Mouse (Mus musculus) embryonic facial prominence, embryonic 13.5 days (tissue): ENCODE data around the gene Acsbg1. TPM values are rescaled to one million over a fixed set of nuclear protein-coding genes. Genes with fewer than 3 reads are reported as not detected.
"Not testable (repeated sequence)": the region's sequence is repeated elsewhere in the genome, so short reads cannot be mapped to it uniquely, and the experiment has no call there.

ENCODE experiments used
- ATAC-seq: fragments of 200-750 bp; cut with Nextera tagmentation; 2 replicates; pipeline ENCODE4 v1.8.0; 2017; ENCODE audit warnings: low read depth; ENCODE audit not compliant: insufficient number of reproducible peaks, insufficient read depth, low FRiP score, low TSS enrichment
- H3K27ac ChIP-seq: fragments of 300-500 bp; sonication (generic); 2 replicates; pipeline ENCODE4 v1.5.1; 2015; ENCODE audit warnings: moderate library complexity, mild to moderate bottlenecking, inconsistent platforms
- H3K27me3 ChIP-seq: fragments of 300-500 bp; sonication (generic); 2 replicates; pipeline ENCODE4 v1.6.1; 2015; ENCODE audit warnings: mild to moderate bottlenecking, inconsistent platforms
- H3K36me3 ChIP-seq: fragments of 300-500 bp; sonication (generic); 2 replicates; pipeline ENCODE4 v1.6.1; 2015; ENCODE audit warnings: mild to moderate bottlenecking, inconsistent platforms
- H3K4me1 ChIP-seq: fragments of 300-500 bp; sonication (generic); 2 replicates; pipeline ENCODE4 v1.6.1; 2015; ENCODE audit warnings: inconsistent platforms
- H3K4me2 ChIP-seq: fragments of 300-500 bp; sonication (generic); 2 replicates; pipeline ENCODE4 v1.6.1; 2015; ENCODE audit warnings: moderate library complexity, mild to moderate bottlenecking, inconsistent platforms
- H3K4me3 ChIP-seq: fragments of 300-500 bp; sonication (generic); 2 replicates; pipeline ENCODE4 v1.5.1; 2015; ENCODE audit warnings: mild to moderate bottlenecking, inconsistent platforms
- H3K9ac ChIP-seq: fragments of 300-500 bp; sonication (generic); 2 replicates; pipeline ENCODE4 v1.6.1; 2015; ENCODE audit warnings: mild to moderate bottlenecking, inconsistent platforms
- H3K9me3 ChIP-seq: fragments of 300-500 bp; sonication (generic); 2 replicates; pipeline ENCODE4 v1.6.1; 2016; ENCODE audit warnings: inconsistent platforms
- WGBS: fragments of 180-500 bp; shearing (Covaris S2); methylation state at CpG from one replicate; pipeline ENCODE4 v1.1.7; 2015; ENCODE audit warnings: mixed read lengths; 5-methylcytosine and 5-hydroxymethylcytosine counted together
- polyA plus RNA-seq: library from polyadenylated mRNA; unstranded; fragments of >200 nt; fragmentation: Nextera tagmentation; extraction: Ambion mirVana; gene quantifications from 2 replicates; pipeline ENCODE4 v1.2.1, GENCODE M21; 2015

Gene Acsbg1
- polyA plus RNA-seq, 1 experiment from 2014 or later: 1.4 TPM

- H3K9me3 ChIP-seq, ATAC-seq, H3K4me1 ChIP-seq, H3K27ac ChIP-seq, H3K36me3 ChIP-seq: not testable (repeated sequence)
- H3K9ac ChIP-seq: peak overlapping the region; percentile 57
- peak overlapping the region; percentile 67 for H3K4me2 ChIP-seq
- peaks cover 12% of the 10 kb centered on the region for H3K27me3 ChIP-seq
- peak overlapping the region; percentile 39 for H3K4me3 ChIP-seq
- WGBS: 5% methylated on average over 31 of the region's 31 CpGs
These were observed 29.7 kb upstream of the Acsbg1 start for GRCm38 (mm10) chr9:54691241-54691805.

DNA sequence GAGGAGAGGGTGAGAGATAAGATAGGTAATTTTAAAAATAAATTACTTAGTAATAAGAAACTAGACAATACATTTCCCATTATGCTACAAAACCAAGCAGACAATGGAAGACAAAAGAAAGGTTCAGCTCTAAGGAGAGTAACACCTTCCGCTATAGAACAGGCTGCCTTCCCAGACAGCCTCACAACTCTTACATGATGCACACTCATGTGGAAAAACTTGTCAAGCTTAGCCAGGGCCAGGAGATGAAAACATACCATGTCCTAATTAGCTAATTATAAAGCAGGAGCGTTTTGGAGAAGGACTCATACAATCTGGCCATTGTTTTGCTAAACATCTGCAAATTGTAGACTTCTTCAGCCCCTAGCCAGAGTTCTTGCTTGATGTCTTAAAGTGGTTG, 29.0 kb upstream of the Acsbg1 start:
- H3K27me3 ChIP-seq: peaks cover 12% of the 10 kb centered on the region
- not testable (repeated sequence) for H3K4me1 ChIP-seq, H3K27ac ChIP-seq, H3K4me2 ChIP-seq, ATAC-seq, H3K9ac ChIP-seq, H3K36me3 ChIP-seq, H3K4me3 ChIP-seq, H3K9me3 ChIP-seq
- 51% methylated on average over 2 of the region's 2 CpGs for WGBS

- Histone ChIP-seq H3K4me1 (0 out of 2 replicates have a peak, but pooled peaks cover 2% of the 10 kb centered on the region), H3K27ac (no peak overlapping the region), H3K9ac (no peak overlapping the region), H3K27me3 (peaks cover 12% of the 10 kb centered on the region), H3K4me3 (no peak overlapping the region), H3K36me3 (no peaks in the 10 kb centered on the region), H3K9me3 (no peaks in the 10 kb centered on the region), H3K4me2 (no peak overlapping the region)
- 78% methylated on average over 8 of the region's 8 CpGs for WGBS
- no peak for ATAC-seq
These were observed 27.8 kb upstream of the Acsbg1 start for GRCm38 (mm10) chr9:54689446-54689845.

- H3K27ac ChIP-seq: no peak overlapping the region
- 67% methylated on average over 14 of the region's 14 CpGs for WGBS
- H3K9ac ChIP-seq: no peak overlapping the region
- no peaks in the 10 kb centered on the region for H3K9me3 ChIP-seq
- H3K36me3 ChIP-seq: no peaks in the 10 kb centered on the region
- H3K4me3 ChIP-seq: no peak overlapping the region
- no peak for ATAC-seq
- H3K27me3 ChIP-seq: peaks cover 9% of the 10 kb centered on the region
- H3K4me2 ChIP-seq: no peak overlapping the region
- 0 out of 2 replicates have a peak, but pooled peaks cover 2% of the 10 kb centered on the region for H3K4me1 ChIP-seq
These were observed 25.9 kb upstream of the Acsbg1 start for GRCm38 (mm10) chr9:54687246-54688236.

GRCm38 (mm10) chr9:54683814-54684605, 22.3 kb upstream of the Acsbg1 start:
- no peaks in the 10 kb centered on the region for H3K4me1 ChIP-seq
- no peaks in the 10 kb centered on the region for H3K27me3 ChIP-seq
- no peak overlapping the region for H3K27ac ChIP-seq
- no peak overlapping the region for H3K4me2 ChIP-seq
- H3K36me3 ChIP-seq: no peaks in the 10 kb centered on the region
- no peak overlapping the region for H3K4me3 ChIP-seq
- no peak for ATAC-seq
- WGBS: 67% methylated on average over 7 of the region's 7 CpGs
- no peaks in the 10 kb centered on the region for H3K9me3 ChIP-seq
- H3K9ac ChIP-seq: no peak overlapping the region

DNA sequence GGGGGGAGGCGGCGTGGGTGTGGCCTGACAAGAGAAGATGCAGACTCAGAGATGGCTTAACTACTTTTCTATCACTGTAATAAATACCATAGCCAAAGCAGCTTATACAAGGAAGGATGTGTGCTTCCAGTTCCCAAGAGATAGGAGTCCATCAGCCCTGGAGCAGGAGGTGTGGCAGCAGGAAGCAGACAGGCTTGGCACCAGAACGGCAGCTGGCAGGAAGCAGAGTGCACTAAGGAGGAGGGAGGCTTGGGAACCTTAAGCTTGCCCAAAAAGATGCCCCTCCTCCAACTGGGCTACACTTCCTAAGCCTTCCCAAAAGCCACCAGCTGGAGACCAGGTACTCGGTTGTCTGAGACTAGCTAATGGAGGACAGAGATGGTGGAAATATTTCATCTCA, 21.2 kb upstream of the Acsbg1 start:
- no peaks in the 10 kb centered on the region for H3K27me3 ChIP-seq
- H3K9me3 ChIP-seq: no peaks in the 10 kb centered on the region
- no peaks in the 10 kb centered on the region for H3K36me3 ChIP-seq
- H3K4me1 ChIP-seq: no peaks in the 10 kb centered on the region
- no peak overlapping the region for H3K27ac ChIP-seq
- 63% methylated on average over 3 of the region's 4 CpGs for WGBS
- H3K4me3 ChIP-seq: no peak overlapping the region
- ATAC-seq: no peak
- no peak overlapping the region for H3K4me2 ChIP-seq
- H3K9ac ChIP-seq: no peak overlapping the region

GRCm38 (mm10) chr9:54676531-54676986, 14.9 kb upstream of the Acsbg1 start:
- Histone ChIP-seq H3K9ac (peak overlapping the region; percentile 58), H3K4me1 (no peaks in the 10 kb centered on the region), H3K27me3 (peaks cover 9% of the 10 kb centered on the region; the same call in 1 of the 2 replicates), H3K4me2 (peak overlapping the region; percentile 57), H3K27ac (no peak overlapping the region), H3K4me3 (peak overlapping the region; percentile 32), H3K9me3 (no peaks in the 10 kb centered on the region), H3K36me3 (no peaks in the 10 kb centered on the region)
- no peak for ATAC-seq
- 3% methylated on average over 14 of the region's 14 CpGs for WGBS

DNA sequence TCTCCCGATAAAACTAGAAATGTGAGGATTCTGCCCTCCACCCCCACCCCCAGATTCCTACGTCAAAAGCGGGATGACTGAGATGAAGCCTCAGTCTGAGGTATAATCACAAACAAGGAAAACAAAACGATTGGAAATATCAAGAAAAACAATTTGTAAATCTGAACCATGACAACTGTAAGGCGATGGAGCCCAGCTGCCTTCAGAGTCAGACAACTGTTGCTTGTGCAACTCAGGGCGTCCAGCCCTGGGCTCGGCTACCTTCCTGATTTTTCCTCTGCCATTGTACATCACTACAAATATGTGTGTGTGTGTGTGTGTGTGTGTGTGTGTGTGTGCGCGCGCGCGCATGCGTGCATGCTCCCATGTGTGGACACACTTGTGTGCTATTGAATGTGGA, 12.2 kb upstream of the Acsbg1 start:
- Histone ChIP-seq H3K27ac (no peak overlapping the region), H3K36me3 (no peaks in the 10 kb centered on the region), H3K9me3 (no peaks in the 10 kb centered on the region), H3K4me1 (no peaks in the 10 kb centered on the region), H3K4me2 (no peak overlapping the region), H3K4me3 (no peak overlapping the region), H3K9ac (no peak overlapping the region), H3K27me3 (peaks cover 9% of the 10 kb centered on the region; the same call in 1 of the 2 replicates)
- no peak for ATAC-seq
- WGBS: 83% methylated on average over 13 of the region's 13 CpGs

DNA sequence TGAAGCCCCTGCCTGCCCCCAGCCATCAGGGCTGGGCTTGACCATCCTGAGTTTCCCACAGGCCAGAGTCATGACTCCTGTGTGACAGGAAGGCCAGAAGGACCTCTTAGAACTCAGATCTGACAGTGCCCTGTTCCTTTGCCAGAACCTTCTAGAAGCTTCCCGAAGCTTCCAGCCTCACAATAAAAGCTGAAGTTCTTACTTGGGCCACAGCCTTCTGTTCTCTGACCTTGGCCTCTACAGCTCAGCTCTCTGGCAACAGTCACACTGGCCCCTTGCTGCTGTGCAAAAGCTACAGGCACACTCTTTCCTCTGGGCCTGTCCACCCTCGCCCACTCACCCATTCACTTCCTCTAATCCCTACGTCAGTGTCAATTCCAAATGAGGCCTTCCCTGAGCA, 10.3 kb upstream of the Acsbg1 start:
- Histone ChIP-seq H3K4me3 (no peak overlapping the region), H3K4me2 (no peak overlapping the region), H3K9me3 (no peaks in the 10 kb centered on the region), H3K27ac (no peak overlapping the region), H3K36me3 (no peaks in the 10 kb centered on the region), H3K4me1 (no peaks in the 10 kb centered on the region), H3K27me3 (peaks cover 2% of the 10 kb centered on the region; the same call in 1 of the 2 replicates), H3K9ac (no peak overlapping the region)
- 72% methylated on average over 3 of the region's 3 CpGs for WGBS
- no peak for ATAC-seq

GRCm38 (mm10) chr9:54668455-54668854, 6.8 kb upstream of the Acsbg1 start:
- 0 out of 2 replicates have a peak, but pooled peaks cover 4% of the 10 kb centered on the region for H3K4me1 ChIP-seq
- no peaks in the 10 kb centered on the region for H3K9me3 ChIP-seq
- no peaks in the 10 kb centered on the region for H3K36me3 ChIP-seq
- H3K4me3 ChIP-seq: no peak overlapping the region
- 67% methylated on average over 4 of the region's 4 CpGs for WGBS
- no peaks in the 10 kb centered on the region for H3K27me3 ChIP-seq
- no peak for ATAC-seq
- H3K4me2 ChIP-seq: no peak overlapping the region
- H3K27ac ChIP-seq: no peak overlapping the region
- H3K9ac ChIP-seq: no peak overlapping the region

GRCm38 (mm10) chr9:54666116-54666515, 4.4 kb upstream of the Acsbg1 start:
- Histone ChIP-seq H3K4me3 (no peak overlapping the region), H3K36me3 (no peaks in the 10 kb centered on the region), H3K4me2 (no peak overlapping the region), H3K27me3 (no peaks in the 10 kb centered on the region), H3K4me1 (peaks cover 12% of the 10 kb centered on the region), H3K9ac (no peak overlapping the region), H3K9me3 (no peaks in the 10 kb centered on the region), H3K27ac (no peak overlapping the region)
- WGBS: 88% methylated on average over 3 of the region's 3 CpGs
- ATAC-seq: no peak
